Mouse (Mus musculus) G1E (cell line): ENCODE measurements around the gene Zkscan14.

ENCODE experiments used
- CTCF ChIP-seq: IDR thresholded peaks from 2 replicates; pipeline ENCODE4 v1.5.1; 2012; ENCODE audit warnings: low read depth, low read length, inconsistent platforms, mixed read lengths
- GATA1 ChIP-seq: IDR thresholded peaks from 2 replicates; pipeline ENCODE4 v1.6.1; 2012; ENCODE audit warnings: borderline replicate concordance, low read length, inconsistent platforms, mixed read lengths
- GATA2 ChIP-seq: IDR thresholded peaks from 2 replicates; pipeline ENCODE4 v1.6.1; 2012; ENCODE audit warnings: low read depth, low read length, inconsistent platforms, borderline replicate concordance
- POLR2AphosphoS5 ChIP-seq: IDR thresholded peaks from 2 replicates; pipeline ENCODE4 v1.6.1; 2012; ENCODE audit warnings: low read depth, low read length, inconsistent platforms; ENCODE audit not compliant: insufficient replicate concordance
- TAL1 ChIP-seq: conservative IDR thresholded peaks from 2 replicates; pipeline ENCODE4 v1.6.1; 2012; ENCODE audit warnings: low read depth, low read length, inconsistent platforms, mixed read lengths

- TF ChIP-seq CTCF: no peak
- no peak for TF ChIP-seq TAL1
- TF ChIP-seq GATA1: no peak
- no peak for TF ChIP-seq POLR2AphosphoS5
- no peak for TF ChIP-seq GATA2
Measured at GRCm38 (mm10) chr5:145249520-145249919, 47.9 kb upstream of the Zkscan14 start.
